8 mouse cellular contexts compared by ENCODE assay signal in the genomic region with DNA sequence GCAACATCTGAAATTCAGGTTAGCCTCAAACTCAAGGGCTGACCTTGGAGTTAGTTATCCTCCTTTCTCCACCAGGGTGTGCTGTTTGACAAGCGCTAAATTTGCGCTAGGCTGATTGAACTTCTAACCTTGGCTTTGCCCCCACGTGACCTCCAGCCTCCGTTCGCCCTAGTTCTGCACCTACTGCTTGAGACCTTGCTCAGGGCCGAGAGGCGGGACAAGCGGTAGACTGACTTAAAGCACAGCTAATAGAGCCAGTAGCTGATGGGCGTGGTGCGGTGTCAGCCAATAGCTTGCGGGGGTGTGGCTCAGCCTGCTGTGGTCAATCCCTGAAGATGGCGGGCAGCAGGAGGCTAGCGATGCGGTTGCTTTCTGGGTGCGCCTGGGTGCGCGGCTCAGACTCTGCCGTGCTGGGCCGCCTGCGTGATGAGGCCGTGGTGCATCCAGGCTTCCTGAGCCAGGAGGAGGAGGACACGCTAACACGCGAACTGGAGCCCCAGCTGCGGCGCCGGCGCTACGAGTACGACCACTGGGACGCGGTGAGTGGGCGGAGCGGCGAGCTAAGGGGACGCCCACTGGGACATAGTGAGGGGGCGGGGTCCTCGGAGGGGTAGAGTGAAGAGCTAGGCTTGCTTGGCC. TPM values are rescaled to one million over a fixed set of nuclear protein-coding genes. Genes with fewer than 3 reads are reported as not detected.
A peak's percentile ranks its signal among the peaks of the same experiment; 100 is the strongest.
DNase-seq lines count a peak whose midpoint lies in the region; ATAC-seq and TF ChIP-seq lines count a peak whose summit lies in the region.

A gene (plus strand): TSS at position 311 of the 639 bp plus-strand sequence.

- H3K36me3 ChIP-seq in CH12.LX (replicated peaks in 1 of 2; ENCODE audit: control insufficient read depth in 1 of 2, insufficient read depth in 1 of 2, low read length in 1 of 2), result peaks cover 53 to 85% of the 10 kb centered on the region in 2 experiments
- peaks cover 16% of the 10 kb centered on the region for H3K36me3 ChIP-seq in forebrain, embryonic 11.5 days (ENCODE audit: control insufficient read depth, insufficient read depth, low read length)
- peaks cover 43% of the 10 kb centered on the region for H3K36me3 ChIP-seq in heart, embryonic 16.5 days (ENCODE audit: control insufficient read depth, insufficient read depth)
- peaks cover 56% of the 10 kb centered on the region for H3K36me3 ChIP-seq in liver, embryonic 15.5 days (replicated peaks)
- H3K36me3 ChIP-seq in neural tube, embryonic 12.5 days, result peaks cover 55% of the 10 kb centered on the region

- H3K27ac ChIP-seq in CH12.LX (ENCODE audit: insufficient read depth, low read depth), result peak within 1 kb of the TSS; percentile 42; the same call in 1 of the 2 replicates
- peak within 1 kb of the TSS; percentile 57; the same call in 1 of the 2 replicates for H3K27ac ChIP-seq in forebrain, embryonic 11.5 days (ENCODE audit: low read depth, low read length)
- peak within 1 kb of the TSS; percentile 85 for H3K27ac ChIP-seq in heart, embryonic 16.5 days (ENCODE audit: low read length)
- H3K27ac ChIP-seq in liver, embryonic 15.5 days (replicated peaks), result peak within 1 kb of the TSS; percentile 78
- H3K27ac ChIP-seq in neural tube, embryonic 12.5 days, result 0 out of 2 replicates have a peak within 1 kb of the TSS, but pooled peaks have one; percentile 7

- H3K9me3 ChIP-seq in CH12.LX (replicated peaks; ENCODE audit: low read length), result no peaks in the 10 kb centered on the region
- H3K9me3 ChIP-seq in forebrain, embryonic 11.5 days (ENCODE audit: control insufficient read depth, low read length), result no peaks in the 10 kb centered on the region
- H3K9me3 ChIP-seq in heart, embryonic 16.5 days (replicated peaks; ENCODE audit: control insufficient read depth, low read length), result no peaks in the 10 kb centered on the region
- H3K9me3 ChIP-seq in liver, embryonic 15.5 days (replicated peaks), result no peaks in the 10 kb centered on the region
- H3K9me3 ChIP-seq in neural tube, embryonic 12.5 days, result no peaks in the 10 kb centered on the region

- dilution Hi-C loops in CH12.LX (cut with MboI; ENCODE audit: extremely low pct_ligation_motif_present, extremely low pct_unique_long_range_greater_than_20kb, low sequenced_read_pairs), result no loop called here

- peaks cover 3% of the 10 kb centered on the region; the same call in 1 of the 2 replicates for H3K79me2 ChIP-seq in CH12.LX (replicated peaks; ENCODE audit: control insufficient read depth, extremely low read depth, insufficient read depth, poor library complexity, severe bottlenecking)

- peak; percentile 100 for DNase-seq in CH12.LX (ENCODE audit: extremely low read depth)
- DNase-seq in c-Kit-positive CD71-positive TER-119-negative erythroid progenitor cells, embryonic 14.5 days (ENCODE audit: low read depth), result peak; percentile 98
- peak; percentile 94 for DNase-seq in forebrain, embryonic 11.5 days (ENCODE audit: low spot score)
- DNase-seq in kidney, postnatal 36 days, result peak; percentile 98 to 100
- DNase-seq in telencephalon, adult 2 months (ENCODE audit: low read depth, low spot score), result peak; percentile 95

- in situ Hi-C loops in CH12.LX (cut with MboI; ENCODE audit: low pct_ligation_motif_present, low pct_unique_long_range_greater_than_20kb, low sequenced_read_pairs), result loop anchor here (10.0 kb wide), 2 partner anchors 208 to 338 kb away; no protein-coding TSS in a partner anchor

- H3K4me3 ChIP-seq in CH12.LX (replicated peaks in 1 of 3; ENCODE audit: low read depth in 2 of 3, low read length in 2 of 3, poor library complexity in 1 of 3), result peak within 1 kb of the TSS; percentile 68 to 87 (median 76)
- H3K4me3 ChIP-seq in forebrain, embryonic 11.5 days (ENCODE audit: low read depth, low read length), result peak within 1 kb of the TSS; percentile 81
- peak within 1 kb of the TSS; percentile 81 for H3K4me3 ChIP-seq in heart, embryonic 16.5 days (ENCODE audit: low read length)
- peak within 1 kb of the TSS; percentile 88 for H3K4me3 ChIP-seq in liver, embryonic 15.5 days (replicated peaks)
- H3K4me3 ChIP-seq in neural tube, embryonic 12.5 days, result peak within 1 kb of the TSS; percentile 63

- H3K9ac ChIP-seq in CH12.LX (ENCODE audit: insufficient read depth, low read depth), result peak within 1 kb of the TSS; percentile 32
- H3K9ac ChIP-seq in forebrain, embryonic 11.5 days (ENCODE audit: low read length), result peak within 1 kb of the TSS; percentile 62
- peak within 1 kb of the TSS; percentile 77 for H3K9ac ChIP-seq in heart, embryonic 16.5 days (ENCODE audit: low read length)
- H3K9ac ChIP-seq in liver, embryonic 15.5 days, result peak within 1 kb of the TSS; percentile 72
- H3K9ac ChIP-seq in neural tube, embryonic 12.5 days, result peak within 1 kb of the TSS; percentile 61

- H3K4me1 ChIP-seq in CH12.LX (ENCODE audit: control insufficient read depth in 1 of 2, insufficient read depth in 2 of 2), result peaks cover 8 to 40% of the 10 kb centered on the region in 2 experiments
- H3K4me1 ChIP-seq in forebrain, embryonic 11.5 days (replicated peaks; ENCODE audit: control insufficient read depth, insufficient read depth, low read length), result peaks cover 6% of the 10 kb centered on the region; the same call in 1 of the 2 replicates
- peaks cover 26% of the 10 kb centered on the region for H3K4me1 ChIP-seq in heart, embryonic 16.5 days (ENCODE audit: control insufficient read depth, insufficient read depth, low read length)
- H3K4me1 ChIP-seq in liver, embryonic 15.5 days (replicated peaks), result peaks cover 30% of the 10 kb centered on the region
- H3K4me1 ChIP-seq in neural tube, embryonic 12.5 days, result peaks cover 10% of the 10 kb centered on the region

- peak; percentile 59 to 94 for TF ChIP-seq CTCF in CH12.LX (conservative IDR thresholded peaks at IDR 0.05 in 1 of 2, IDR thresholded peaks at IDR 0.05 in 1 of 2; ENCODE audit: low read depth in 2 of 2, low read length in 2 of 2)

- under 1% methylated on average over 38 of the region's 38 CpGs for WGBS in forebrain, embryonic 11.5 days
- WGBS in heart, embryonic 16.5 days, result under 1% methylated on average over 38 of the region's 38 CpGs
- WGBS in liver, embryonic 15.5 days (ENCODE audit: insufficient replicate concordance), result under 1% methylated on average over 38 of the region's 38 CpGs
- under 1% methylated on average over 38 of the region's 38 CpGs for WGBS in neural tube, embryonic 12.5 days

- peak within 1 kb of the TSS; percentile 72 for H3K4me2 ChIP-seq in CH12.LX (ENCODE audit: insufficient read depth, low read depth, poor library complexity, severe bottlenecking)
- peak within 1 kb of the TSS; percentile 62 for H3K4me2 ChIP-seq in forebrain, embryonic 11.5 days (ENCODE audit: low read depth, low read length, severe bottlenecking)
- H3K4me2 ChIP-seq in heart, embryonic 16.5 days (ENCODE audit: low read depth, low read length), result peak within 1 kb of the TSS; percentile 64
- H3K4me2 ChIP-seq in liver, embryonic 15.5 days, result peak within 1 kb of the TSS; percentile 89
- peak within 1 kb of the TSS; percentile 74 for H3K4me2 ChIP-seq in neural tube, embryonic 12.5 days (replicated peaks)

- TF ChIP-seq POLR2A in CH12.LX (IDR thresholded peaks at IDR 0.05; ENCODE audit: low read depth, low read length), result peak; percentile 64; the same call in 1 of the 2 replicates

- peak; percentile 98 for TF ChIP-seq RAD21 in CH12.LX (IDR thresholded peaks at IDR 0.05; ENCODE audit: low read depth, low read length)

- no peaks in the 10 kb centered on the region for H3K27me3 ChIP-seq in CH12.LX (replicated peaks)
- no peaks in the 10 kb centered on the region for H3K27me3 ChIP-seq in forebrain, embryonic 11.5 days (ENCODE audit: control insufficient read depth, insufficient read depth, low read length)
- no peaks in the 10 kb centered on the region for H3K27me3 ChIP-seq in heart, embryonic 16.5 days (ENCODE audit: control insufficient read depth, insufficient read depth, low read length)
- no peaks in the 10 kb centered on the region for H3K27me3 ChIP-seq in liver, embryonic 15.5 days
- H3K27me3 ChIP-seq in neural tube, embryonic 12.5 days (replicated peaks), result no peaks in the 10 kb centered on the region

- peak; percentile 99 for ATAC-seq in forebrain, embryonic 11.5 days (replicated peaks; ENCODE audit: low FRiP score)
- ATAC-seq in heart, embryonic 16.5 days (replicated peaks; ENCODE audit: extremely low read depth, insufficient read depth, low FRiP score), result peak; percentile 99
- ATAC-seq in liver, embryonic 15.5 days (ENCODE audit: insufficient read depth), result peak; percentile 99
- peak; percentile 99 for ATAC-seq in neural tube, embryonic 12.5 days (ENCODE audit: low FRiP score, low read depth)

- no peak for TF ChIP-seq EP300 in CH12.LX (IDR thresholded peaks at IDR 0.05; ENCODE audit: low read length)

TF ChIP-seq in CH12.LX, 34 proteins besides CTCF, POLR2A, EP300 and RAD21 (continues in another document):
- TF ChIP-seq CHD2 (IDR thresholded peaks at IDR 0.05; ENCODE audit: low read length) (peak; percentile 90), NRF1 (IDR thresholded peaks at IDR 0.05; ENCODE audit: low read depth, low read length) (peak; percentile 48), POLR2AphosphoS2 (IDR thresholded peaks at IDR 0.05; ENCODE audit: low read depth, low read length) (peak; percentile 98), ETS1 (conservative IDR thresholded peaks at IDR 0.05; ENCODE audit: low read depth, low read length) (no peak), TCF12 (IDR thresholded peaks at IDR 0.05; ENCODE audit: low read depth, low read length) (peak; percentile 55; the same call in 1 of the 2 replicates), ZC3H11A (IDR thresholded peaks at IDR 0.05; ENCODE audit: low read depth, low read length) (peak; percentile 41; the same call in 1 of the 2 replicates), SMC3 (IDR thresholded peaks at IDR 0.05; ENCODE audit: low read depth, low read length) (peak; percentile 87), TBP (conservative IDR thresholded peaks at IDR 0.05; ENCODE audit: low read depth, low read length) (0 out of 2 replicates have a peak, but pooled peaks have one; percentile 21), MYC (IDR thresholded peaks at IDR 0.05; ENCODE audit: low read depth, low read length) (peak; percentile 84), SIN3A (IDR thresholded peaks at IDR 0.05; ENCODE audit: low read length) (peak; percentile 83), MAX (IDR thresholded peaks at IDR 0.05; ENCODE audit: low read length) (peak; percentile 99), PAX5 (IDR thresholded peaks at IDR 0.05; ENCODE audit: low read length) (no peak), BHLHE40 (IDR thresholded peaks at IDR 0.05; ENCODE audit: low read depth, low read length) (peak; percentile 91), MEF2A (IDR thresholded peaks at IDR 0.05; ENCODE audit: borderline replicate concordance, low read depth, low read length) (no peak)

RNA-seq across cellular contexts. Expression of the gene that starts here (rescaled TPM):
- total RNA-seq in CH12.LX (2012; rRNA removed) (40.0 and 51.8 TPM in 2 replicates), CH12.LX (2014; rRNA removed) (32.6 and 35.4 TPM in 2 replicates)
- 21.2 and 21.8 TPM in 2 replicates for polyA plus RNA-seq in CH12.LX (2012; ENCODE audit: insufficient read length, low read depth)
- 29.3 and 34.8 TPM in 2 replicates for polyA plus RNA-seq in forebrain, embryonic 11.5 days (2014; fragmentation: Nextera tagmentation; extraction: Ambion mirVana)
- polyA plus RNA-seq in heart, embryonic 16.5 days (2015; fragmentation: Nextera tagmentation; extraction: Ambion mirVana), result 56.4 and 59.6 TPM in 2 replicates
- 15.4 and 17.0 TPM in 2 replicates for polyA plus RNA-seq in liver, embryonic 15.5 days (2015; fragmentation: Nextera tagmentation; extraction: Ambion mirVana)
- polyA plus RNA-seq in neural tube, embryonic 12.5 days (2016; fragmentation: Nextera tagmentation; extraction: Ambion mirVana), result 38.0 and 38.2 TPM in 2 replicates

Comparison
In these comparisons a context has a peak if more than half of its experiments do, and no peak if none do; other contexts are left out.
1. Peak in every context shown above with its lines: DNase-seq, ATAC-seq, H3K4me3 ChIP-seq and H3K27ac ChIP-seq.
2. H3K27ac ChIP-seq: peak in every context shown above with its lines; median percentile 85 in heart, embryonic 16.5 days; 78 in liver, embryonic 15.5 days; 57 in forebrain, embryonic 11.5 days; 42 in CH12.LX; 7 in neural tube, embryonic 12.5 days.